In genomic region chr7:72239782-72240493, GRCm38 (mm10) we compare ENCODE assay signal across 9 mouse cellular contexts.
A peak's percentile ranks its signal among the peaks of the same experiment; 100 is the strongest.
DNase-seq lines count a peak whose midpoint lies in the region; ATAC-seq lines count a peak whose summit lies in the region.
"Had no signal": no experiment of that assay in that cellular context is flagged by ENCODE, and none has a peak within 500 bp of the region (broad histone marks: within the 10 kb centered on the region; RNA-seq: fewer than 3 reads in every experiment).

No protein-coding gene starts in this region.

- H3K4me3 ChIP-seq in heart, embryonic 12.5 days = no peak overlapping the region
- H3K4me3 ChIP-seq: liver, embryonic 15.5 days had no signal

- no peak overlapping the region for H3K4me2 ChIP-seq in heart, embryonic 12.5 days
- H3K4me2 ChIP-seq: liver, embryonic 15.5 days had no signal

- no peaks in the 10 kb centered on the region for H3K27me3 ChIP-seq in heart, embryonic 12.5 days (replicated peaks)
- H3K27me3 ChIP-seq: liver, embryonic 15.5 days had no signal

- no peaks in the 10 kb centered on the region for H3K4me1 ChIP-seq in heart, embryonic 12.5 days (replicated peaks)
- H3K4me1 ChIP-seq: liver, embryonic 15.5 days had no signal

- H3K9ac ChIP-seq in heart, embryonic 12.5 days = no peak overlapping the region
- H3K9ac ChIP-seq: liver, embryonic 15.5 days had no signal

- no peaks in the 10 kb centered on the region for H3K9me3 ChIP-seq in heart, embryonic 12.5 days (replicated peaks)
- H3K9me3 ChIP-seq: liver, embryonic 15.5 days had no signal

- peak; percentile 30 for DNase-seq in heart, adult 8-10 months (ENCODE audit: low spot score)
- DNase-seq in CD4-positive helper T cell, adult 2 months (ENCODE audit: low read depth, low spot score) = peak; percentile 73
- peak; percentile 14 for DNase-seq in adipocyte (ENCODE audit: low spot score)
- peak; percentile 29 for DNase-seq in large intestine, adult 2 months (ENCODE audit: low read depth, low spot score)
- no peak for DNase-seq in testis, postnatal 14 days (ENCODE audit: low spot score)

- WGBS in heart, embryonic 12.5 days = 32% methylated on average over 3 of the region's 3 CpGs
- WGBS in large intestine, adult 2 months = 25% methylated on average over 3 of the region's 3 CpGs

- no peaks in the 10 kb centered on the region for H3K36me3 ChIP-seq in heart, embryonic 12.5 days
- H3K36me3 ChIP-seq: liver, embryonic 15.5 days had no signal

- H3K27ac ChIP-seq in heart, embryonic 12.5 days (ENCODE audit: poor library complexity, severe bottlenecking) = no peak overlapping the region
- H3K27ac ChIP-seq: liver, embryonic 15.5 days had no signal

- no peak for ATAC-seq in heart, embryonic 12.5 days (ENCODE audit: insufficient number of reproducible peaks, low FRiP score)
- ATAC-seq in granulocyte monocyte progenitor cell, adult 5-6 weeks (replicated peaks; ENCODE audit: poor library complexity, severe bottlenecking) = peak; percentile 94
- peak; percentile 81 for ATAC-seq in megakaryocyte-erythroid progenitor cell, adult 5-6 weeks (replicated peaks; ENCODE audit: low FRiP score, low TSS enrichment, poor library complexity, severe bottlenecking)
